Mouse (Mus musculus) MEL (cell line): Measurements from ENCODE around the gene Pecam1. TPM values are rescaled to one million over a fixed set of nuclear protein-coding genes. Genes with fewer than 3 reads are reported as not detected.
A peak's percentile ranks its signal among the peaks of the same experiment; 100 is the strongest.

ENCODE experiments used
- DNase-seq: peaks from one replicate; pipeline ENCODE4 v3.0.0; 2011; ENCODE audit warnings: low read depth, low spot score
- H3K27ac ChIP-seq: 2 replicates; pipeline ENCODE4 v1.5.1; 2012; ENCODE audit warnings: low read depth, mild to moderate bottlenecking, control low read depth, low read length, moderate library complexity; ENCODE audit not compliant: control insufficient read depth
- H3K27me3 ChIP-seq, 2 experiments: fragments of 150-350 bp in 1 of 2; sonication (generic) in 1 of 2; 2 replicates each; pipeline ENCODE4 v1.6.1; 2012; ENCODE audit warnings: low read length in 2 of 2, mild to moderate bottlenecking in 2 of 2, improper control_type of control experiment in 1 of 2, moderate library complexity in 1 of 2; ENCODE audit not compliant: insufficient read depth in 2 of 2, control insufficient read depth in 1 of 2
- H3K36me3 ChIP-seq, 2 experiments: 2 replicates each; pipeline ENCODE4 v1.6.1; 2012 to 2014; ENCODE audit warnings: low read length in 2 of 2, improper control_type of control experiment in 1 of 2, inconsistent platforms in 1 of 2, mild to moderate bottlenecking in 1 of 2; ENCODE audit not compliant: insufficient read depth in 2 of 2, control insufficient read depth in 1 of 2
- H3K4me1 ChIP-seq, 2 experiments: fragments of 150-350 bp in 1 of 2; sonication (generic) in 1 of 2; 2 replicates each; pipeline ENCODE4 v1.6.1; 2012; ENCODE audit warnings: low read length in 2 of 2, improper control_type of control experiment in 1 of 2, mild to moderate bottlenecking in 1 of 2; ENCODE audit not compliant: insufficient read depth in 2 of 2, control insufficient read depth in 1 of 2
- H3K4me3 ChIP-seq, 2 experiments: fragments of 150-350 bp in 1 of 2; sonication (generic) in 1 of 2; 2 replicates each; pipeline ENCODE4 v1.5.1; 2012; ENCODE audit warnings: low read depth in 2 of 2, low read length in 2 of 2, mild to moderate bottlenecking in 2 of 2, moderate library complexity in 2 of 2, control low read depth in 1 of 2, improper control_type of control experiment in 1 of 2; ENCODE audit not compliant: control insufficient read depth in 1 of 2, insufficient read depth in 1 of 2
- H3K79me2 ChIP-seq: 2 replicates; pipeline ENCODE4 v1.6.1; 2012; ENCODE audit warnings: mild to moderate bottlenecking, low read length, moderate library complexity; ENCODE audit not compliant: control insufficient read depth, poor library complexity, insufficient read depth
- H3K9ac ChIP-seq: 2 replicates; pipeline ENCODE4 v1.6.1; 2012; ENCODE audit warnings: low read depth, mild to moderate bottlenecking, control low read depth, low read length, moderate library complexity; ENCODE audit not compliant: control insufficient read depth, poor library complexity, severe bottlenecking
- H3K9me3 ChIP-seq: fragments of 150-350 bp; sonication (generic); replicated peaks from 2 replicates; pipeline ENCODE4 v1.6.1; 2012; ENCODE audit warnings: mild to moderate bottlenecking, low read length, improper control_type of control experiment, moderate library complexity; ENCODE audit not compliant: insufficient read depth
- BHLHE40 ChIP-seq: IDR thresholded peaks from 2 replicates; pipeline ENCODE4 v1.6.1; 2012; ENCODE audit warnings: low read depth, mild to moderate bottlenecking, inconsistent platforms, low read length, improper control_type of control experiment, borderline replicate concordance
- CHD1 ChIP-seq: IDR thresholded peaks from 2 replicates; pipeline ENCODE4 v1.6.1; 2012; ENCODE audit warnings: low read depth, mild to moderate bottlenecking, inconsistent platforms, low read length, improper control_type of control experiment
- CHD2 ChIP-seq: IDR thresholded peaks from 2 replicates; pipeline ENCODE4 v1.6.1; 2011; ENCODE audit warnings: low read length, improper control_type of control experiment
- CTCF ChIP-seq, 3 experiments: IDR thresholded peaks in 2 of 3; conservative IDR thresholded peaks in 1 of 3; 2 replicates each; pipeline ENCODE4 v1.5.1; 2011 to 2012; ENCODE audit warnings: low read length in 3 of 3, low read depth in 2 of 3, mild to moderate bottlenecking in 2 of 3, improper control_type of control experiment in 1 of 3, inconsistent platforms in 1 of 3, mixed read lengths in 1 of 3, moderate library complexity in 1 of 3; ENCODE audit not compliant: control insufficient read depth in 1 of 3, insufficient read depth in 1 of 3, poor library complexity in 1 of 3, severe bottlenecking in 1 of 3
- E2F4 ChIP-seq: IDR thresholded peaks from 2 replicates; pipeline ENCODE4 v1.6.1; 2011; ENCODE audit warnings: low read depth, low read length, improper control_type of control experiment, borderline replicate concordance
- ELF1 ChIP-seq: IDR thresholded peaks from 2 replicates; pipeline ENCODE4 v1.6.1; 2014; ENCODE audit warnings: low read depth, mild to moderate bottlenecking, inconsistent platforms, low read length, improper control_type of control experiment, moderate library complexity
- ETS1 ChIP-seq: IDR thresholded peaks from 2 replicates; pipeline ENCODE4 v1.6.1; 2012; ENCODE audit warnings: low read depth, mild to moderate bottlenecking, inconsistent platforms, low read length, improper control_type of control experiment, moderate library complexity
- GABPA ChIP-seq: IDR thresholded peaks from 2 replicates; pipeline ENCODE4 v1.6.1; 2012; ENCODE audit warnings: low read depth, mild to moderate bottlenecking, inconsistent platforms, low read length, improper control_type of control experiment, moderate library complexity
- HCFC1 ChIP-seq: IDR thresholded peaks from 2 replicates; pipeline ENCODE4 v1.6.1; 2012; ENCODE audit warnings: low read depth, mild to moderate bottlenecking, inconsistent platforms, low read length, improper control_type of control experiment, moderate library complexity
- JUND ChIP-seq: IDR thresholded peaks from 2 replicates; pipeline ENCODE4 v1.6.1; 2011; ENCODE audit warnings: low read depth, mild to moderate bottlenecking, improper control_type of control experiment, low read length
- KAT2A ChIP-seq: conservative IDR thresholded peaks from 2 replicates; pipeline ENCODE4 v1.6.1; 2012; ENCODE audit warnings: low read depth, low read length, improper control_type of control experiment, inconsistent platforms
- MAFK ChIP-seq: IDR thresholded peaks from 2 replicates; pipeline ENCODE4 v1.6.1; 2011; ENCODE audit warnings: low read depth, mild to moderate bottlenecking, low read length, improper control_type of control experiment, borderline replicate concordance
- MAX ChIP-seq: IDR thresholded peaks from 2 replicates; pipeline ENCODE4 v1.6.1; 2011; ENCODE audit warnings: low read length, improper control_type of control experiment
- MYC ChIP-seq: IDR thresholded peaks from 2 replicates; pipeline ENCODE4 v1.6.1; 2011; ENCODE audit warnings: low read depth, mild to moderate bottlenecking, low read length, improper control_type of control experiment, moderate library complexity
- NELFE ChIP-seq: IDR thresholded peaks from 2 replicates; pipeline ENCODE4 v1.6.1; 2011; ENCODE audit warnings: low read depth, low read length, improper control_type of control experiment
- NRF1 ChIP-seq: IDR thresholded peaks from 2 replicates; pipeline ENCODE4 v1.6.1; 2014; ENCODE audit warnings: low read depth, mild to moderate bottlenecking, inconsistent platforms, low read length, improper control_type of control experiment, moderate library complexity; ENCODE audit not compliant: poor library complexity, insufficient read depth, severe bottlenecking
- POLR2AphosphoS2 ChIP-seq: IDR thresholded peaks from 2 replicates; pipeline ENCODE4 v1.6.1; 2011; ENCODE audit warnings: low read length, improper control_type of control experiment
- RCOR1 ChIP-seq: IDR thresholded peaks from 2 replicates; pipeline ENCODE4 v1.6.1; 2012; ENCODE audit warnings: low read depth, mild to moderate bottlenecking, inconsistent platforms, low read length, improper control_type of control experiment
- SIN3A ChIP-seq: IDR thresholded peaks from 2 replicates; pipeline ENCODE4 v1.6.1; 2012; ENCODE audit warnings: low read length, improper control_type of control experiment, inconsistent platforms
- SMC3 ChIP-seq: IDR thresholded peaks from 2 replicates; pipeline ENCODE4 v1.6.1; 2011; ENCODE audit warnings: low read depth, low read length, improper control_type of control experiment
- TAL1 ChIP-seq: IDR thresholded peaks from 2 replicates; pipeline ENCODE4 v1.6.1; 2012; ENCODE audit warnings: mild to moderate bottlenecking, inconsistent platforms, low read length, moderate library complexity, mixed read lengths
- TBP ChIP-seq: IDR thresholded peaks from 2 replicates; pipeline ENCODE4 v1.8.0; 2011; ENCODE audit warnings: low read depth, low read length, improper control_type of control experiment
- TCF12 ChIP-seq: IDR thresholded peaks from 2 replicates; pipeline ENCODE4 v1.6.1; 2014; ENCODE audit warnings: low read depth, mild to moderate bottlenecking, inconsistent platforms, low read length, improper control_type of control experiment, moderate library complexity
- ZC3H11A ChIP-seq: IDR thresholded peaks from 2 replicates; pipeline ENCODE4 v1.6.1; 2012; ENCODE audit warnings: low read depth, mild to moderate bottlenecking, inconsistent platforms, low read length, improper control_type of control experiment
- ZKSCAN1 ChIP-seq: IDR thresholded peaks from 2 replicates; pipeline ENCODE4 v1.6.1; 2012; ENCODE audit warnings: low read depth, mild to moderate bottlenecking, inconsistent platforms, low read length, improper control_type of control experiment, moderate library complexity
- ZMIZ1 ChIP-seq: IDR thresholded peaks from 2 replicates; pipeline ENCODE4 v1.6.1; 2012; ENCODE audit warnings: low read depth, mild to moderate bottlenecking, inconsistent platforms, low read length, improper control_type of control experiment, moderate library complexity
- polyA plus RNA-seq, 2 experiments: library from polyadenylated mRNA; stranded (reverse) in 1 of 2; unstranded in 1 of 2; fragments of >175 nt in 1 of 2; fragments of >200 nt in 1 of 2; gene quantifications; 2 replicates each; pipeline versions ENCODE4 v1.2.1 to v1.2.4; 2012; ENCODE audit warnings: low replicate concordance in 2 of 2, low read depth in 1 of 2; ENCODE audit not compliant: insufficient read length in 2 of 2, insufficient read depth in 1 of 2, missing spikeins in 1 of 2
- total RNA-seq: library from RNA; depleted of rRNA; stranded (reverse); fragments of 300-350 nt; gene quantifications from 2 replicates; pipeline ENCODE4 v1.2.3, GENCODE M21; 2012

Pecam1 gene
- total and polyA plus RNA-seq, 3 experiments, result 0.12 to 0.14 TPM; not detected in 1

- no peak for TF ChIP-seq TCF12
- no peak for TF ChIP-seq KAT2A
- TF ChIP-seq ZKSCAN1, result no peak
- TF ChIP-seq TAL1, result no peak
- 0 out of 2 replicates have a peak, but pooled peaks have one; percentile 19 for TF ChIP-seq JUND
- no peak for TF ChIP-seq BHLHE40
- TF ChIP-seq MYC, result no peak
- no peak for TF ChIP-seq ELF1
- TF ChIP-seq MAX, result no peak
- TF ChIP-seq E2F4, result no peak
- peak; percentile 97 for TF ChIP-seq SMC3
- TF ChIP-seq HCFC1, result no peak
- TF ChIP-seq CHD2, result no peak
- 0 out of 2 replicates have a peak, but pooled peaks have one; percentile 18 for TF ChIP-seq TBP
- TF ChIP-seq ZMIZ1, result no peak
- TF ChIP-seq CHD1, result no peak
- 0 out of 2 replicates have a peak, but pooled peaks have one; percentile 4 for TF ChIP-seq ETS1
- peak; percentile 66 for TF ChIP-seq SIN3A
- TF ChIP-seq GABPA, result no peak
- no peak for TF ChIP-seq MAFK
Measured at GRCm38 (mm10) chr11:106627692-106628091, 122.7 kb downstream of the Pecam1 start (continued).

- Histone ChIP-seq H3K9ac (no peak overlapping the region), H3K27me3 (peaks cover 4 to 5% of the 10 kb centered on the region in 2 experiments; a peak in 3 of 4 replicates), H3K27ac (no peak overlapping the region), H3K4me3 (no peak overlapping the region), H3K4me1 (no peaks in the 10 kb centered on the region), H3K9me3 (no peaks in the 10 kb centered on the region), H3K79me2 (no peaks in the 10 kb centered on the region), H3K36me3 (no peaks in the 10 kb centered on the region)
- TF ChIP-seq GABPA, result no peak
- peak in 1 of 3 experiments; percentile 12; a peak in 1 of 6 replicates for TF ChIP-seq CTCF (IDR thresholded peaks at IDR 0.05 in 2 of 3, conservative IDR thresholded peaks at IDR 0.05 in 1 of 3; ENCODE audit: control insufficient read depth in 1 of 3, insufficient read depth in 1 of 3, low read depth in 2 of 3, low read length in 3 of 3, poor library complexity in 1 of 3, severe bottlenecking in 1 of 3)
- DNase-seq, result no peak
Measured at GRCm38 (mm10) chr11:106625577-106625976, 124.9 kb downstream of the Pecam1 start.

GRCm38 (mm10) chr11:106623629-106624028, 126.8 kb downstream of the Pecam1 start:
- no peak overlapping the region for H3K9ac ChIP-seq
- TF ChIP-seq RCOR1 (no peak), CTCF (IDR thresholded peaks at IDR 0.05 in 2 of 3, conservative IDR thresholded peaks at IDR 0.05 in 1 of 3; ENCODE audit: control insufficient read depth in 1 of 3, insufficient read depth in 1 of 3, low read depth in 2 of 3, low read length in 3 of 3, poor library complexity in 1 of 3, severe bottlenecking in 1 of 3) (no peak), POLR2AphosphoS2 (no peak), HCFC1 (no peak), CHD1 (no peak), NELFE (no peak), JUND (no peak), ZC3H11A (no peak), NRF1 (no peak), SMC3 (no peak)

More at GRCm38 (mm10) chr11:106623629-106624028, 126.8 kb downstream of the Pecam1 start:
- no peaks in the 10 kb centered on the region for H3K36me3 ChIP-seq
- no peak overlapping the region for H3K4me3 ChIP-seq
- no peak for DNase-seq
- no peaks in the 10 kb centered on the region for H3K9me3 ChIP-seq
- peaks cover 4 to 5% of the 10 kb centered on the region in 2 experiments; a peak in 3 of 4 replicates for H3K27me3 ChIP-seq
- H3K4me1 ChIP-seq, result no peaks in the 10 kb centered on the region
- H3K27ac ChIP-seq, result no peak overlapping the region
- no peaks in the 10 kb centered on the region for H3K79me2 ChIP-seq
